Mouse (Mus musculus) urinary bladder, postnatal 4 days (tissue): Measurements from ENCODE around the gene U2af1l4.

Experiments
- DNase-seq, 2 experiments: peaks; one replicate each; pipeline ENCODE4 v3.0.0; 2021 to 2022; ENCODE audit warnings: low spot score in 2 of 2

The U2af1l4 gene

GRCm38 (mm10) chr7:30608476-30608875, 45.4 kb downstream of the U2af1l4 start:
- DNase-seq = no peak

DNA sequence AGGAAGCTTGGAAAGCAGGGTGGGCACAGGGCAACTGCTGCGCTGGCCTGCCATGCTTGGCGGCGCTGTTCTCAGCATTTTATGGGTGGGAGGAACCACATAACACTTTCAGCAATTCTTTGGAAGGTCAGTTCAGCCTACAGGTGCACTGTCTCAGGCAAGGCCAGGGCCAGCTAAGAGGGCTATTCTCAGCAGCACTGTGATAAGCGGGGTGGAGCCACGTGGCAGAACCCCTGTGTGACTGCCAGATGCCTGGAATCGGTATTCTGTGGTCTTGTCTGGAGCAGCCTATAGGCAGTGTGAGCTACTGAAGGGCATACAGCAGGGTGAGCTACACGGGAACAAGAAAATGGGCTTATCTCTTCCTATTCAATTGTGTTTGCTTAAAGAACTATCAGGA, 46.9 kb downstream of the U2af1l4 start:
- DNase-seq = no peak

- peak in 1 of 2 experiments; percentile 34 for DNase-seq
Observed at GRCm38 (mm10) chr7:30612654-30613402, 49.7 kb downstream of the U2af1l4 start, which contains the start of gene Upk1a. Gene Upk1a (minus strand): TSS chr7:30612847.

DNA sequence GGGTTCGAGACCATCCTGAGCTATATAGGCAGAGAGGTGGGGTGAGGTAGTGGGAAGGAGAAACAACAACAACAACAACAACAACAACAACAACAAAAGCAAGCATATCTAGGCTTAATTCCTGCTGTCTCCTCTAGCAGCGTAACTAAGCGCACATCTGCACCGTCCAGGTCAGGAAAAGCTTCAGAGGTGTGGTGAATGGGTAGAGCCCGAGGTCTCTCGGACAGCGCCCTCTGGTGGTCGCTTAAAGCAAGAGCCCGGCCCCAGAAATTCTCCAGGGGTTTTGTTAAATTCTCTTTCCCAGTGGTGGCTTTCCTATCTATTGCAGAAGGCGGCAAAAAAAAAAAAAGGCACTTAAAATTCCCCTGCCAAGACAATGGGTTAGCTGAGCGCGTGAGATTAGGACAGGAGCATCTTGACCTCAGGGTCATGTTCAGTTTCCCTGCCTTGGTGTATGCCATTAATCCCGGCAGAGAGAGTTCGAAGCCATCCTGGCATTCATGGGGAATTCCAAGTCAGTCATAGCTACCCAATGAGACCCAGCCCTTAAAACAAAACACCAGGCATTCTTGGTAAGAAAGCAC, 50.5 kb downstream of the U2af1l4 start:
- DNase-seq = peak in 1 of 2 experiments; percentile 52

DNA sequence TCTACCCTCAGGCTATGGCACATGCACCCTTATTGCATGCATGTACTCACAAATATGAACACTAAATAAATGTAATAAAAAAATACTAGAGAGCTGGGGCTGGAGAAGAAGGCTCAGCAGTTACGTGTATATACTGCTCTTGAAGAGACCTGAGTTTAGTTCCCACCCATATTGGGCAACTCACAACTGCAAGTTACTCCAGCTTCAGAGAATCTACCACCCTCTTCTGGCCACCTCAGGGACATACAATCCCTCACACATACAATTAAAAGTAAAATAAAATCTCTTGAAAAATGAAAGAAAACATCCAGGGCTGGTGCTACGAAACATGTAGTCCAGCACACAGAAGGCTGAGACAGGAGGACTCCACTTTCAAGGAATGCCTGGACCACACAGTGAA, 51.4 kb downstream of the U2af1l4 start:
- DNase-seq = no peak
